Mouse (Mus musculus) v-Abl transformed pro-B cells (cell line): ENCODE results near the gene Tpgs1.

ENCODE experiments used
- in situ Hi-C, 2 experiments: fragments of 400-800 bp; cut with MboI; formaldehyde crosslinking; loops; one replicate each; pipeline ENCODE4 v1.15.1; 2025; ENCODE audit not compliant: unreplicated experiment in 2 of 2

The Tpgs1 gene

GRCm38 (mm10) chr10:79705951-79706350, 36.8 kb downstream of the Tpgs1 start:
- in situ Hi-C loops, result no loop called here

GRCm38 (mm10) chr10:79706406-79707094, 37.4 kb downstream of the Tpgs1 start:
- in situ Hi-C loops, result no loop called here

GRCm38 (mm10) chr10:79707162-79707561, 38.0 kb downstream of the Tpgs1 start:
- in situ Hi-C loops, result no loop called here

- in situ Hi-C loops, result no loop called here
Observed at GRCm38 (mm10) chr10:79707759-79708158, 38.6 kb downstream of the Tpgs1 start.

GRCm38 (mm10) chr10:79708668-79709067, 39.5 kb downstream of the Tpgs1 start:
- in situ Hi-C loops, result no loop called here

- in situ Hi-C loops, result no loop called here
Observed at GRCm38 (mm10) chr10:79709307-79709706, 40.1 kb downstream of the Tpgs1 start.

- in situ Hi-C loops, result no loop called here
Observed at GRCm38 (mm10) chr10:79712029-79712428, 42.9 kb downstream of the Tpgs1 start.

- in situ Hi-C loops, result no loop called here
Observed at GRCm38 (mm10) chr10:79712499-79713126, 43.4 kb downstream of the Tpgs1 start.

GRCm38 (mm10) chr10:79713163-79713562, 44.0 kb downstream of the Tpgs1 start:
- in situ Hi-C loops, result no loop called here

- in situ Hi-C loops, result no loop called here
Observed at GRCm38 (mm10) chr10:79714996-79715395, 45.8 kb downstream of the Tpgs1 start.

- in situ Hi-C loops, result no loop called here
Observed at GRCm38 (mm10) chr10:79716254-79716987, 47.3 kb downstream of the Tpgs1 start, which contains the start of gene Hcn2. TSS of gene Hcn2 (plus strand) at chr10:79716634.

GRCm38 (mm10) chr10:79716988-79717355, 47.8 kb downstream of the Tpgs1 start:
- in situ Hi-C loops, result no loop called here

- in situ Hi-C loops, result no loop called here
Observed at GRCm38 (mm10) chr10:79717640-79718357, 48.6 kb downstream of the Tpgs1 start.

- in situ Hi-C loops, result no loop called here
Observed at GRCm38 (mm10) chr10:79721089-79721488, 51.9 kb downstream of the Tpgs1 start.

GRCm38 (mm10) chr10:79723047-79723446, 53.9 kb downstream of the Tpgs1 start:
- in situ Hi-C loops, result no loop called here

GRCm38 (mm10) chr10:79723692-79724091, 54.5 kb downstream of the Tpgs1 start:
- in situ Hi-C loops, result no loop called here
